Mouse (Mus musculus): ENCODE results near the gene Kcnd3.

GRCm38 (mm10) chr3:105436971-105437370, 15.2 kb upstream of the Kcnd3 start:
- TF ChIP-seq POLR2A (IDR thresholded peaks at IDR 0.05; ENCODE audit: insufficient read depth, low read depth, low read length) (no peak), CTCF (IDR thresholded peaks at IDR 0.05; ENCODE audit: insufficient read depth, low read depth, low read length) (no peak)

Data from olfactory bulb, adult 2 months (tissue).